26 mouse cellular contexts compared by ENCODE assay signal in genomic region chr2:109284121-109284520, GRCm38 (mm10). TPM values are rescaled to one million over a fixed set of nuclear protein-coding genes. Genes with fewer than 3 reads are reported as not detected.
DNase-seq lines count a peak whose midpoint lies in the region; ATAC-seq and TF ChIP-seq lines count a peak whose summit lies in the region.
"Had no signal": no experiment of that assay in that cellular context is flagged by ENCODE, and none has a peak within 500 bp of the region (broad histone marks: within the 10 kb centered on the region; RNA-seq: fewer than 3 reads in every experiment).

No protein-coding gene starts in this region.

- no peak for ATAC-seq in liver, embryonic 11.5 days (replicated peaks; ENCODE audit: low FRiP score)
- 0 out of 2 replicates have a peak, but pooled peaks have one; percentile 12 for ATAC-seq in liver, postnatal 0 days
- ATAC-seq: hindbrain, postnatal 0 days; intestine, postnatal 0 days; midbrain, embryonic 15.5 days had no signal

- 0 out of 2 replicates have a peak, but pooled peaks cover 2% of the 10 kb centered on the region for H3K36me3 ChIP-seq in liver, embryonic 11.5 days (ENCODE audit: control insufficient read depth, insufficient read depth, low read length)
- H3K36me3 ChIP-seq in liver, postnatal 0 days (replicated peaks; ENCODE audit: insufficient read depth, low read length), result peaks cover 5% of the 10 kb centered on the region
- H3K36me3 ChIP-seq: forebrain, embryonic 12.5 days; heart, embryonic 10.5 days; limb, embryonic 15.5 days; midbrain, embryonic 15.5 days; neural tube, embryonic 12.5 days had no signal

- no peaks in the 10 kb centered on the region for H3K9me3 ChIP-seq in liver, embryonic 11.5 days (ENCODE audit: control insufficient read depth, low read length)
- H3K9me3 ChIP-seq in liver, postnatal 0 days (ENCODE audit: low read length), result no peaks in the 10 kb centered on the region
- H3K9me3 ChIP-seq: embryonic facial prominence, embryonic 10.5 days; forebrain, embryonic 12.5 days; G1E; heart, embryonic 10.5 days; limb, embryonic 15.5 days; midbrain, embryonic 15.5 days; neural tube, embryonic 12.5 days had no signal

- peaks cover 10% of the 10 kb centered on the region for H3K4me1 ChIP-seq in liver, embryonic 11.5 days (replicated peaks; ENCODE audit: control insufficient read depth, insufficient read depth, low read length)
- peaks cover 10% of the 10 kb centered on the region for H3K4me1 ChIP-seq in liver, postnatal 0 days (ENCODE audit: insufficient read depth)

- 78% methylated on average over 3 of the region's 3 CpGs for WGBS in liver, embryonic 11.5 days
- 66% methylated on average over 3 of the region's 3 CpGs for WGBS in liver, postnatal 0 days (ENCODE audit: insufficient replicate concordance)

- no peak overlapping the region for H3K9ac ChIP-seq in liver, embryonic 11.5 days (ENCODE audit: low read depth, low read length)
- no peak overlapping the region for H3K9ac ChIP-seq in liver, postnatal 0 days (replicated peaks)
- H3K9ac ChIP-seq: forebrain, embryonic 12.5 days; limb, embryonic 15.5 days; midbrain, embryonic 15.5 days; neural tube, embryonic 12.5 days had no signal

- DNase-seq in c-Kit-positive CD71-positive TER-119-positive erythroid progenitor cells, embryonic 14.5 days (ENCODE audit: low spot score), result peak; percentile 72
- DNase-seq in liver, embryonic 11.5 days (ENCODE audit: low spot score), result no peak
- DNase-seq in liver, postnatal 0 days, result peak; percentile 54
- no peak for DNase-seq in ovary, postnatal 36 days (ENCODE audit: low spot score)
- DNase-seq in embryo, embryonic 10 days (ENCODE audit: low spot score), result no peak
- DNase-seq in adrenal gland, postnatal 25 days, result no peak
- no peak for DNase-seq in heart, adult 9 months (ENCODE audit: low spot score in 2 of 2)
- DNase-seq: adrenal gland, adult 2 months; B cell, adult 2 months; cerebellum, adult 9-10 months; gastrocnemius, postnatal 36 days; kidney, postnatal 25 days; left cerebral cortex, postnatal 4 days; lung, postnatal 4 days; retina, postnatal 1 day; right cerebral cortex, postnatal 25 days had no signal

- H3K27me3 ChIP-seq in liver, embryonic 11.5 days (replicated peaks; ENCODE audit: control insufficient read depth, insufficient read depth, low read length), result no peaks in the 10 kb centered on the region
- H3K27me3 ChIP-seq in liver, postnatal 0 days (ENCODE audit: insufficient read depth, low read length), result no peaks in the 10 kb centered on the region
- H3K27me3 ChIP-seq: CH12.LX; forebrain, embryonic 12.5 days; limb, embryonic 15.5 days; midbrain, embryonic 15.5 days; neural tube, embryonic 12.5 days had no signal

- H3K4me2 ChIP-seq in liver, embryonic 11.5 days, result peak overlapping the region; percentile 15
- peak overlapping the region; percentile 47 for H3K4me2 ChIP-seq in liver, postnatal 0 days (ENCODE audit: low read depth, low read length)
- H3K4me2 ChIP-seq: forebrain, embryonic 12.5 days; limb, embryonic 15.5 days; midbrain, embryonic 15.5 days; neural tube, embryonic 12.5 days had no signal

- TF ChIP-seq EP300 in liver, postnatal 0 days (IDR thresholded peaks at IDR 0.05; ENCODE audit: low read depth), result peak; percentile 70; the same call in 1 of the 2 replicates

- no peak overlapping the region for H3K4me3 ChIP-seq in liver, embryonic 11.5 days (ENCODE audit: low read depth, low read length)
- peak overlapping the region; percentile 24 for H3K4me3 ChIP-seq in liver, postnatal 0 days (ENCODE audit: low read depth, low read length)
- H3K4me3 ChIP-seq: embryonic facial prominence, embryonic 10.5 days; forebrain, embryonic 12.5 days; heart, embryonic 10.5 days; limb, embryonic 15.5 days; midbrain, embryonic 15.5 days; neural tube, embryonic 12.5 days had no signal

- no peak overlapping the region for H3K27ac ChIP-seq in liver, embryonic 11.5 days (ENCODE audit: low read depth, low read length)
- H3K27ac ChIP-seq in liver, postnatal 0 days (ENCODE audit: low read depth), result peak overlapping the region; percentile 35; the same call in 1 of the 2 replicates
- H3K27ac ChIP-seq: embryonic facial prominence, embryonic 10.5 days; forebrain, embryonic 12.5 days; heart, embryonic 10.5 days; hindbrain, postnatal 0 days; limb, embryonic 15.5 days; midbrain, embryonic 15.5 days; neural tube, embryonic 12.5 days had no signal

- no peak for TF ChIP-seq CTCF in liver, postnatal 0 days (IDR thresholded peaks at IDR 0.05; ENCODE audit: low read depth)

RNA-seq across cellular contexts. Expression of gene Mettl15, which starts 3.6 kb away (rescaled TPM):
- polyA plus RNA-seq in liver, embryonic 11.5 days (2014; fragmentation: Nextera tagmentation; extraction: Ambion mirVana), result 12.4 and 13.1 TPM in 2 replicates
- polyA plus RNA-seq in liver, postnatal 0 days (2015; fragmentation: Nextera tagmentation; extraction: Ambion mirVana), result 4.1 and 4.4 TPM in 2 replicates
- total RNA-seq in adrenal gland, postnatal 25 days (2021), result 9.5 and 10.4 TPM in 2 replicates

RNA-seq across cellular contexts. Expression of gene Kif18a, which starts 3.6 kb away (rescaled TPM):
- polyA plus RNA-seq in liver, embryonic 11.5 days (2014; fragmentation: Nextera tagmentation; extraction: Ambion mirVana), result 26.4 and 31.3 TPM in 2 replicates
- 8.4 and 9.3 TPM in 2 replicates for polyA plus RNA-seq in liver, postnatal 0 days (2015; fragmentation: Nextera tagmentation; extraction: Ambion mirVana)
- total RNA-seq in adrenal gland, postnatal 25 days (2021), result 1.9 and 3.8 TPM in 2 replicates
- polyA plus RNA-seq: adrenal gland, adult 2 months had no signal

Comparison
In these comparisons a context has a peak if more than half of its experiments do, and no peak if none do; other contexts are left out.
1. DNase-seq: peak in c-Kit-positive CD71-positive TER-119-positive erythroid progenitor cells, embryonic 14.5 days (single experiment) and liver, postnatal 0 days (single experiment); none in liver, embryonic 11.5 days (single experiment), ovary, postnatal 36 days (single experiment), embryo, embryonic 10 days (single experiment), adrenal gland, postnatal 25 days (single experiment) and heart, adult 9 months (0 of 2).